Mouse (Mus musculus) ES-Bruce4 (cell line): ENCODE data around the gene Pla2g2d.

ENCODE experiments used
- CTCF ChIP-seq: IDR thresholded peaks from one replicate; pipeline ENCODE4 v1.8.1; 2011; ENCODE audit warnings: low read depth, low read length
- EP300 ChIP-seq: IDR thresholded peaks from 2 replicates; pipeline ENCODE4 v1.6.1; 2011; ENCODE audit warnings: low read depth, low read length; ENCODE audit not compliant: insufficient read depth
- POLR2A ChIP-seq: IDR thresholded peaks from one replicate; pipeline ENCODE4 v1.8.1; 2011; ENCODE audit warnings: low read length; ENCODE audit not compliant: insufficient read depth

DNA sequence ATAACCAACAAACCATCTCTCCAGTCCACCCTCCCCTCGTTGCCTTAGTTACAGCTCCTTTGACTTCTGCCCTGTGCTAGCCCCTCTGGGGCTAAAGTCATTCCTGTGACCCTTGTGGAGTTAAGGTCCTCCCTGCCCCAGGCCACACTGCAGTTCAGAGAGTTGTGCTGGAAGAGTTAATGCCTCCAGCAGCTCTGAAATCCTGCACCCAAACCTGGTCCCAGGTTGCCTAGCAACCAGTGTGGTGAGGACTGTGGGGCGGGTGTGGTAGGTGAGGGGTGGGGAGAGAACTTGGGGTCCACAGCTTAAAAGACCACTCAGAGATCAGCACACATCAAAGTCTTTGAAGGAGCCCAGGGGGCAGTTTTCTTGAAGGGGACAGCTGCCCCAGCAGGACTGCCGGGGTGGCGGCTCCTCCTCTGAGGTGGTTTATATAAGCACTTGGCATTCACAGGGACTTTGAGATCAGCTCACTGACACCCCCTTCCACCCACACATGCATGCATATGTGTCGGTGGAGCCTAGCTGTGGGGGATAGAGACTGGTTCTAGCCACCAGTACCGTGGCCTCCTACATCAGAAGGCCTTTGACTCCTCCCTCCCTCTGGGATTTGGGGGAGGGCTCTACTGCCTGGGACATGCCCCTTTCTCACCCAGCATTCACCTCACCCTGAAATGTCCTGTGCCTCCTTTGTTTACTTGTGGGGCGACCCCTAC, 36.2 kb upstream of the Pla2g2d start:
- TF ChIP-seq CTCF (no peak), POLR2A (no peak), EP300 (no peak)
